Mouse (Mus musculus) T-helper 17 cell (primary cell): ENCODE measurements at regions not wholly inside any gene's neighbourhood (a gene's known extent, or its start where the extent isn't known, plus 50 kb on each side); places are given as distances from the start of the nearest gene placed in this dataset.

Experiments used
- in situ Hi-C, 2 experiments: fragments of 300-600 bp; cut with MboI, MseI; formaldehyde crosslinking; loops; 1 replicate in 1 of 2; 2 replicates in 1 of 2; pipeline ENCODE4 v1.15.1; 2025; ENCODE audit warnings: high pct_unique_total_duplicates in 2 of 2

- in situ Hi-C loops: loop anchor here (10.0 to 25.0 kb wide), 4 partner anchors 652 to 1859 kb away; partner anchors contain the start of genes Cabcoco1 (in 1 of the 2) and Tmem26 (in 1 of the 2)
Measured at GRCm38 (mm10) chr10:66853258-66853657, 242.7 kb upstream of the Jmjd1c start.

GRCm38 (mm10) chr10:66854895-66855294 is 241.0 kb upstream of the Jmjd1c start:
- in situ Hi-C loops: loop anchor here (5.0 to 25.0 kb wide), 5 partner anchors 37 to 1857 kb away; partner anchors contain the start of genes Cabcoco1 (in 1 of the 2) and Tmem26 (in 1 of the 2)

- in situ Hi-C loops: loop anchor here (5.0 to 25.0 kb wide), 5 partner anchors 35 to 1855 kb away; partner anchors contain the start of genes Cabcoco1 (in 1 of the 2) and Tmem26 (in 1 of the 2)
Measured at GRCm38 (mm10) chr10:66857330-66857729, 238.6 kb upstream of the Jmjd1c start.

- in situ Hi-C loops: loop anchor here (5.0 to 25.0 kb wide), 4 partner anchors 49 to 1851 kb away; partner anchors contain the start of genes Cabcoco1 (in 1 of the 2) and Tmem26 (in 1 of the 2)
Measured at GRCm38 (mm10) chr10:66861421-66861820, 234.5 kb upstream of the Jmjd1c start.

- in situ Hi-C loops: loop anchor here (5.0 to 25.0 kb wide), 4 partner anchors 52 to 1848 kb away; partner anchors contain the start of genes Cabcoco1 (in 1 of the 2) and Tmem26 (in 1 of the 2)
Measured at GRCm38 (mm10) chr10:66864161-66864862, 231.6 kb upstream of the Jmjd1c start.

- in situ Hi-C loops: loop anchor here in 1 of 2 experiments (10.0 to 25.0 kb wide), 3 partner anchors 1180 to 1847 kb away; partner anchors contain the start of genes Cabcoco1 and Tmem26
Measured at GRCm38 (mm10) chr10:66865010-66865582, 230.8 kb upstream of the Jmjd1c start.

- in situ Hi-C loops: loop anchor here in 1 of 2 experiments (25.0 kb wide), 2 partner anchors 1666 to 1841 kb away; partner anchors contain the start of genes Cabcoco1 and Tmem26
Measured at GRCm38 (mm10) chr10:66871133-66871664, 224.7 kb upstream of the Jmjd1c start.

GRCm38 (mm10) chr10:66871673-66872072 is 224.3 kb upstream of the Jmjd1c start:
- in situ Hi-C loops: loop anchor here in 1 of 2 experiments (25.0 kb wide), 2 partner anchors 1666 to 1841 kb away; partner anchors contain the start of genes Cabcoco1 and Tmem26

GRCm38 (mm10) chr10:66873468-66873867 is 222.5 kb upstream of the Jmjd1c start:
- in situ Hi-C loops: loop anchor here in 1 of 2 experiments (25.0 kb wide), 2 partner anchors 1664 to 1839 kb away; partner anchors contain the start of genes Cabcoco1 and Tmem26

- in situ Hi-C loops: no loop called here
Measured at GRCm38 (mm10) chr10:66879071-66879470, 216.9 kb upstream of the Jmjd1c start.

GRCm38 (mm10) chr10:66882825-66883224 is 213.1 kb upstream of the Jmjd1c start:
- in situ Hi-C loops: no loop called here

- in situ Hi-C loops: no loop called here
Measured at GRCm38 (mm10) chr10:66885575-66885974, 210.3 kb upstream of the Jmjd1c start.

GRCm38 (mm10) chr10:66889786-66890555 is 206.0 kb upstream of the Jmjd1c start:
- in situ Hi-C loops: loop anchor here in 1 of 2 experiments (5.0 kb wide), 1 partner anchor 33 kb away; no protein-coding TSS in a partner anchor

- in situ Hi-C loops: loop anchor here in 1 of 2 experiments (5.0 kb wide), 1 partner anchor 35 kb away; no protein-coding TSS in a partner anchor
Measured at GRCm38 (mm10) chr10:66891811-66892210, 204.1 kb upstream of the Jmjd1c start.

GRCm38 (mm10) chr10:66893836-66894235 is 202.1 kb upstream of the Jmjd1c start:
- in situ Hi-C loops: loop anchor here in 1 of 2 experiments (5.0 kb wide), 1 partner anchor 37 kb away; no protein-coding TSS in a partner anchor

- in situ Hi-C loops: no loop called here
Measured at GRCm38 (mm10) chr10:66896698-66897622, 199.0 kb upstream of the Jmjd1c start.

- in situ Hi-C loops: no loop called here
Measured at GRCm38 (mm10) chr10:66899724-66900123, 196.2 kb upstream of the Jmjd1c start.

GRCm38 (mm10) chr10:66900781-66901180 is 195.1 kb upstream of the Jmjd1c start:
- in situ Hi-C loops: no loop called here

- in situ Hi-C loops: no loop called here
Measured at GRCm38 (mm10) chr10:66901873-66902272, 194.1 kb upstream of the Jmjd1c start.
